17 mouse cellular contexts compared by ENCODE assay signal in genomic region chr9:48245525-48245924, GRCm38 (mm10).
DNase-seq lines count a peak whose midpoint lies in the region; ATAC-seq and TF ChIP-seq lines count a peak whose summit lies in the region.
"Had no signal": no experiment of that assay in that cellular context is flagged by ENCODE, and none has a peak within 500 bp of the region (broad histone marks: within the 10 kb centered on the region; RNA-seq: fewer than 3 reads in every experiment).

No protein-coding gene starts in this region.

- no peak overlapping the region for H3K4me2 ChIP-seq in embryonic facial prominence, embryonic 14.5 days (ENCODE audit: low read depth, low read length)
- H3K4me2 ChIP-seq: hindbrain, embryonic 12.5 days; intestine, embryonic 15.5 days had no signal

- no peaks in the 10 kb centered on the region for H3K4me1 ChIP-seq in embryonic facial prominence, embryonic 14.5 days (ENCODE audit: control insufficient read depth, insufficient read depth, low read length)
- H3K4me1 ChIP-seq in embryonic facial prominence, embryonic 10.5 days = peaks cover 12% of the 10 kb centered on the region; the same call in 1 of the 2 replicates
- H3K4me1 ChIP-seq: intestine, embryonic 15.5 days had no signal

- peak; percentile 68; the same call in 1 of the 2 replicates for ATAC-seq in embryonic facial prominence, embryonic 14.5 days (ENCODE audit: low read depth)
- ATAC-seq: forebrain, embryonic 16.5 days; intestine, embryonic 15.5 days had no signal

- H3K36me3 ChIP-seq in embryonic facial prominence, embryonic 14.5 days (ENCODE audit: control insufficient read depth, insufficient read depth, low read length) = no peaks in the 10 kb centered on the region
- no peaks in the 10 kb centered on the region for H3K36me3 ChIP-seq in embryonic facial prominence, embryonic 10.5 days (replicated peaks)
- H3K36me3 ChIP-seq: hindbrain, embryonic 12.5 days; intestine, embryonic 15.5 days had no signal

- no peak overlapping the region for H3K4me3 ChIP-seq in embryonic facial prominence, embryonic 14.5 days (ENCODE audit: low read depth, low read length)
- no peak overlapping the region for H3K4me3 ChIP-seq in embryonic facial prominence, embryonic 10.5 days
- no peak overlapping the region for H3K4me3 ChIP-seq in left cerebral cortex, adult 2 months
- H3K4me3 ChIP-seq: hindbrain, embryonic 12.5 days; intestine, embryonic 15.5 days had no signal

- no peak for TF ChIP-seq CTCF in left cerebral cortex, adult 2 months (IDR thresholded peaks at IDR 0.05)

- DNase-seq in embryonic facial prominence, embryonic 14.5 days (ENCODE audit: low spot score) = no peak
- DNase-seq in embryonic facial prominence, embryonic 10.5 days (ENCODE audit: low spot score) = no peak
- peak; percentile 57 for DNase-seq in left cerebral cortex, postnatal 4 days
- DNase-seq in left cerebral cortex, adult 2 months (ENCODE audit: extremely low spot score in 1 of 2, low spot score in 2 of 2) = no peak
- peak; percentile 61 for DNase-seq in retina, adult 2 months (ENCODE audit: low read depth, low spot score)
- peak; percentile 56 for DNase-seq in retina, postnatal 1 day
- no peak for DNase-seq in ovary, postnatal 14 days (ENCODE audit: low spot score)
- DNase-seq: adrenal gland, adult 8-10 months; adrenal gland, postnatal 36 days; cerebellum, adult 2 months; gastrocnemius, postnatal 14 days; heart, postnatal 10 days; heart, postnatal 4 days; kidney, adult 18-20 months had no signal

- H3K9ac ChIP-seq in embryonic facial prominence, embryonic 14.5 days (ENCODE audit: low read depth, low read length) = no peak overlapping the region
- H3K9ac ChIP-seq: hindbrain, embryonic 12.5 days; intestine, embryonic 15.5 days had no signal

- no peaks in the 10 kb centered on the region for H3K27me3 ChIP-seq in embryonic facial prominence, embryonic 14.5 days (replicated peaks; ENCODE audit: control insufficient read depth, insufficient read depth, low read length)
- H3K27me3 ChIP-seq in embryonic facial prominence, embryonic 10.5 days (replicated peaks; ENCODE audit: low read depth, poor library complexity, severe bottlenecking) = no peaks in the 10 kb centered on the region; the same call in 1 of the 2 replicates
- H3K27me3 ChIP-seq: hindbrain, embryonic 12.5 days; intestine, embryonic 15.5 days had no signal

- no peak overlapping the region for H3K27ac ChIP-seq in embryonic facial prominence, embryonic 14.5 days (replicated peaks; ENCODE audit: low read depth, low read length)
- no peak overlapping the region for H3K27ac ChIP-seq in embryonic facial prominence, embryonic 10.5 days (replicated peaks)
- H3K27ac ChIP-seq in left cerebral cortex, adult 2 months = no peak overlapping the region
- H3K27ac ChIP-seq: hindbrain, embryonic 12.5 days; intestine, embryonic 15.5 days had no signal

- no peaks in the 10 kb centered on the region for H3K9me3 ChIP-seq in embryonic facial prominence, embryonic 14.5 days (ENCODE audit: control insufficient read depth, low read length)
- no peaks in the 10 kb centered on the region for H3K9me3 ChIP-seq in embryonic facial prominence, embryonic 10.5 days
- H3K9me3 ChIP-seq: hindbrain, embryonic 12.5 days; intestine, embryonic 15.5 days had no signal

- WGBS in embryonic facial prominence, embryonic 14.5 days = 38% methylated on average over 1 of the region's 1 CpGs
- WGBS in embryonic facial prominence, embryonic 10.5 days = 61% methylated on average over 1 of the region's 1 CpGs

- intact Hi-C loops in left cerebral cortex, postnatal 4 days (cut with DNase I) = no loop called here
- intact Hi-C loops in left cerebral cortex, adult 2 months (cut with DNase I) = no loop called here

Comparison
In these comparisons a context has a peak if more than half of its experiments do, and no peak if none do; other contexts are left out.
1. DNase-seq: peak in left cerebral cortex, postnatal 4 days (single experiment), retina, adult 2 months (single experiment) and retina, postnatal 1 day (single experiment); none in embryonic facial prominence, embryonic 14.5 days (single experiment), embryonic facial prominence, embryonic 10.5 days (single experiment), left cerebral cortex, adult 2 months (0 of 2) and ovary, postnatal 14 days (single experiment).